Mouse (Mus musculus) myocyte (in vitro differentiated cells): ENCODE data around the gene St5. TPM values are rescaled to one million over a fixed set of nuclear protein-coding genes. Genes with fewer than 3 reads are reported as not detected.

Experiments
- H3K27me3 ChIP-seq: one replicate; pipeline ENCODE4 v1.6.1; 2011; ENCODE audit not compliant: control insufficient read depth, insufficient read depth, insufficient read length
- H3K36me3 ChIP-seq: one replicate; pipeline ENCODE4 v1.6.1; 2011; ENCODE audit not compliant: control insufficient read depth, insufficient read depth
- H3K4me2 ChIP-seq: one replicate; pipeline ENCODE4 v1.6.1; 2011; ENCODE audit warnings: low read depth, control low read depth
- H3K4me3 ChIP-seq: one replicate; pipeline ENCODE4 v1.5.1; 2011; ENCODE audit warnings: mild to moderate bottlenecking, control low read depth, moderate library complexity
- H3K79me2 ChIP-seq: one replicate; pipeline ENCODE4 v1.6.1; 2011; ENCODE audit not compliant: control insufficient read depth, insufficient read depth
- H3ac ChIP-seq: one replicate; pipeline ENCODE4 v1.6.1; 2011; ENCODE audit not compliant: control insufficient read depth, insufficient read length
- CEBPB ChIP-seq: IDR thresholded peaks from 2 replicates; pipeline ENCODE4 v1.6.1; 2011; ENCODE audit warnings: mild to moderate bottlenecking, moderate library complexity; ENCODE audit not compliant: poor library complexity, insufficient read depth, severe bottlenecking
- E2F4 ChIP-seq: IDR thresholded peaks from one replicate; pipeline ENCODE4 v1.6.1; 2011; ENCODE audit warnings: mild to moderate bottlenecking, control low read depth, moderate library complexity; ENCODE audit not compliant: insufficient read depth
- MAX ChIP-seq: IDR thresholded peaks from one replicate; pipeline ENCODE4 v1.6.1; 2011; ENCODE audit warnings: low read depth, mild to moderate bottlenecking, control low read depth
- MYOD1 ChIP-seq, 3 experiments: IDR thresholded peaks; one replicate each; pipeline ENCODE4 v1.6.1; 2011; ENCODE audit warnings: control low read depth in 2 of 3, low read depth in 2 of 3, mild to moderate bottlenecking in 2 of 3, moderate library complexity in 1 of 3; ENCODE audit not compliant: insufficient read length in 2 of 3, control insufficient read depth in 1 of 3
- MYOG ChIP-seq, 3 experiments: IDR thresholded peaks; one replicate each; pipeline ENCODE4 v1.6.1; 2011; ENCODE audit warnings: control low read depth in 2 of 3, low read depth in 2 of 3, mild to moderate bottlenecking in 2 of 3; ENCODE audit not compliant: insufficient read length in 2 of 3, control insufficient read depth in 1 of 3, insufficient read depth in 1 of 3
- POLR2A ChIP-seq: IDR thresholded peaks from one replicate; pipeline ENCODE4 v1.6.1; 2011; ENCODE audit warnings: low read depth, mild to moderate bottlenecking, control low read depth, moderate library complexity; ENCODE audit not compliant: insufficient read length
- POLR2AphosphoS2 ChIP-seq: IDR thresholded peaks from one replicate; pipeline ENCODE4 v1.6.1; 2011; ENCODE audit warnings: low read depth, control low read depth; ENCODE audit not compliant: insufficient read length
- REST ChIP-seq: IDR thresholded peaks from one replicate; pipeline ENCODE4 v1.6.1; 2011; ENCODE audit warnings: mild to moderate bottlenecking, control low read depth, moderate library complexity; ENCODE audit not compliant: insufficient read depth, insufficient read length
- SRF ChIP-seq: IDR thresholded peaks from one replicate; pipeline ENCODE4 v1.6.1; 2011; ENCODE audit warnings: low read depth; ENCODE audit not compliant: control insufficient read depth, insufficient read length
- TCF12 ChIP-seq: IDR thresholded peaks from one replicate; pipeline ENCODE4 v1.6.1; 2011; ENCODE audit warnings: mild to moderate bottlenecking, control low read depth; ENCODE audit not compliant: poor library complexity, insufficient read depth, severe bottlenecking
- TCF3 ChIP-seq: IDR thresholded peaks from one replicate; pipeline ENCODE4 v1.6.1; 2011; ENCODE audit warnings: low read depth, control low read depth; ENCODE audit not compliant: insufficient read length
- USF1 ChIP-seq: IDR thresholded peaks from one replicate; pipeline ENCODE4 v1.6.1; 2011; ENCODE audit warnings: low read depth, mild to moderate bottlenecking, control low read depth, moderate library complexity
- polyA plus RNA-seq: library from polyadenylated mRNA; unstranded; fragments of >200 nt; fragmentation: generic; extraction: Trizol; gene quantifications from one replicate; pipeline ENCODE4 v1.2.1, GENCODE M21; 2012; ENCODE audit warnings: missing spikeins

St5 gene
- polyA plus RNA-seq, 1 experiment, result 34.1 TPM

DNA sequence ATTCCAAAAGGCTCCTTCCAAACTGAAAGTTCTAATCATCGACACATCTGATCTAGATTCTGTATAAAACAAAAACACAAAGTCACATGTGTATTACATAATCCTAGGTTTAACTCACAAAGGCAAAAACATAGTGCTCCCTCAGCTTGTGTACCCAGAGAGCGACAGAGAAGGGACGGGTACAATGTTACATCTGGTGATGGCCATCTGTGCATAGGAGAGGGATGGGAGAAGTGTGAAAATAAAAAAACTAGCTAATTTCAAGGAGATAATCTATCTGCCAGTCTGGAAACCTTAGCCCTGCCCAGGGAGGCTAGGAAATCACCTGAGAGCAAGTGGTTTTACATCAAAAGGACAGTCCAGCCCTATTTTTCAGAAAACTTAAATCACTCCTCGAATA, 40.8 kb downstream of the St5 start:
- TF ChIP-seq MYOG (IDR thresholded peaks at IDR 0.05; ENCODE audit: control insufficient read depth in 1 of 3, insufficient read depth in 1 of 3, insufficient read length in 2 of 3, low read depth in 2 of 3), result no peak
- no peak for TF ChIP-seq E2F4
- no peak for TF ChIP-seq POLR2A
- no peak for TF ChIP-seq POLR2AphosphoS2
- TF ChIP-seq MYOD1 (IDR thresholded peaks at IDR 0.05; ENCODE audit: control insufficient read depth in 1 of 3, insufficient read length in 2 of 3, low read depth in 2 of 3), result no peak
- no peak for TF ChIP-seq CEBPB
- no peak overlapping the region for H3K4me2 ChIP-seq
- H3ac ChIP-seq, result no peak overlapping the region
- H3K27me3 ChIP-seq, result no peaks in the 10 kb centered on the region
- no peak overlapping the region for H3K4me3 ChIP-seq
- peaks cover 6% of the 10 kb centered on the region for H3K36me3 ChIP-seq
- H3K79me2 ChIP-seq, result peaks cover 100% of the 10 kb centered on the region

DNA sequence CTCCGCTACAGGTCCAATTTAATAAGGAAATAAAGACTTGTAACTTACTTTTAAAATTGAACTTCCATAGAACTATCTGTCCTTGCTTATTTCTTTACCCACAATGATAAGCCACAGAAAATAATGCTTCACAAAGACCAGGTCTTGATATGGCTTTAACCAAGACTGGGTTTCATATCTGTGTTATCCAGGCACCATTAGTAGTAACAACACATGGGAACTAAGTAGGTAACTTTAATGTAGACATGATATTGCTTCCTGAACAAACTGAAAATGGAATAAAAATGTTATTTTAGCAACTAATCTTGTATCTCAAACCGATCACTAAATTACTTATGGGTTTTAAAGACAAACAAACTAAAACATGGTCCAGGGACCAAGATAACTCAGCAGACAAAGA, 44.1 kb downstream of the St5 start:
- peaks cover 99% of the 10 kb centered on the region for H3K79me2 ChIP-seq
- H3K27me3 ChIP-seq, result no peaks in the 10 kb centered on the region
- no peak overlapping the region for H3K4me3 ChIP-seq
- H3K4me2 ChIP-seq, result no peak overlapping the region
- H3ac ChIP-seq, result no peak overlapping the region
- TF ChIP-seq SRF (no peak), MAX (no peak), CEBPB (no peak), TCF3 (no peak), USF1 (no peak), MYOD1 (IDR thresholded peaks at IDR 0.05; ENCODE audit: control insufficient read depth in 1 of 3, insufficient read length in 2 of 3, low read depth in 2 of 3) (no peak)
- H3K36me3 ChIP-seq, result peaks cover 6% of the 10 kb centered on the region

DNA sequence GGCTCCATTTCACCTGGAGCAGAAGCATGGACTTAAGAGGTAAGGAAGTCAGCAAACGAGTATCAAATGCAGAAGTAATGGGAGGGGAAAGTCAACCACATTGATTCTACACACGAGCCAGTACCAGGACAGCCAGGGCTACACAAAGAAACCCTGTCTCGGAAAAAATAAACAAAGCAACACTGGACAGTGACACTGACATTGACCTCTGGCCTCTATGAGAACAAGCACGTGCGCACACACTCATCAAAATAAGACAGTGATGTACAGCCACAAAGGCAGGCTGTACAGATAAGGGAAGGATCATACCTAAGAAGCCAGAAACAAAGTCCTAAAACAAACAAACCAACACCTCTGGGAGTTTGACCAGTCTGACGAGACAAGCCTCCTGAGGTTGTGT, 45.5 kb downstream of the St5 start:
- Histone ChIP-seq H3ac (no peak overlapping the region), H3K36me3 (peaks cover 6% of the 10 kb centered on the region), H3K79me2 (peaks cover 95% of the 10 kb centered on the region), H3K4me2 (no peak overlapping the region), H3K27me3 (no peaks in the 10 kb centered on the region), H3K4me3 (no peak overlapping the region)
- no peak for TF ChIP-seq TCF3
- TF ChIP-seq POLR2AphosphoS2, result no peak
- no peak for TF ChIP-seq REST
- no peak for TF ChIP-seq TCF12
- TF ChIP-seq CEBPB, result no peak
- no peak for TF ChIP-seq E2F4
- no peak for TF ChIP-seq USF1
- no peak for TF ChIP-seq MAX
- no peak for TF ChIP-seq MYOD1 (IDR thresholded peaks at IDR 0.05; ENCODE audit: control insufficient read depth in 1 of 3, insufficient read length in 2 of 3, low read depth in 2 of 3)
- TF ChIP-seq MYOG (IDR thresholded peaks at IDR 0.05; ENCODE audit: control insufficient read depth in 1 of 3, insufficient read depth in 1 of 3, insufficient read length in 2 of 3, low read depth in 2 of 3), result no peak
- no peak for TF ChIP-seq POLR2A
- no peak for TF ChIP-seq SRF

DNA sequence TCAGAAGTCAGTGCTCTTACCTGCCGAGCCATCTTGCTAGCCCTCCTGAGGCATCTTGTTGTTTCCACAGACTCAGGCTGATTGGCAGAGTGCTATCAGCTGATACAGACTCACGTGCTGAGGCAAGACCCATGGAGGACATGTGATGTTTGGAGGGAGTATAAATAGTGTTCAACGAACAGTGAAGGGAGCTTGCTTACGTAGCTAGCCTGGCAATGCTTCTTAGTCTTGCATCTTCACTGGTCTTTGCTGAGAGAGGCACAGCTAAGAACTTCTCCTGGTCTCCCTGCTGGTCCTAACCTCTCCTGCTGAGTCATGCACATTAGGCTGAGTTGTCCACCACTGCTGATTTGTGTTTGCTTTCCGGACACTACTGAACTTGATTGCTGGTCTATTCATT, 48.5 kb downstream of the St5 start:
- TF ChIP-seq SRF, result no peak
- no peak for TF ChIP-seq MYOD1 (IDR thresholded peaks at IDR 0.05; ENCODE audit: control insufficient read depth in 1 of 3, insufficient read length in 2 of 3, low read depth in 2 of 3)
- TF ChIP-seq TCF3, result no peak
- no peak for TF ChIP-seq POLR2AphosphoS2
- no peak for TF ChIP-seq TCF12
- no peak for TF ChIP-seq CEBPB
- TF ChIP-seq POLR2A, result no peak
- TF ChIP-seq REST, result no peak
- no peak for TF ChIP-seq USF1
- no peak for TF ChIP-seq MAX
- no peak for TF ChIP-seq MYOG (IDR thresholded peaks at IDR 0.05; ENCODE audit: control insufficient read depth in 1 of 3, insufficient read depth in 1 of 3, insufficient read length in 2 of 3, low read depth in 2 of 3)
- no peak for TF ChIP-seq E2F4
- H3K4me3 ChIP-seq, result no peak overlapping the region
- no peak overlapping the region for H3ac ChIP-seq
- H3K79me2 ChIP-seq, result peaks cover 91% of the 10 kb centered on the region
- no peak overlapping the region for H3K4me2 ChIP-seq
- no peaks in the 10 kb centered on the region for H3K27me3 ChIP-seq
- H3K36me3 ChIP-seq, result no peaks in the 10 kb centered on the region
